Comparison of ENCODE assay signal across 13 mouse cellular contexts in the genomic region with DNA sequence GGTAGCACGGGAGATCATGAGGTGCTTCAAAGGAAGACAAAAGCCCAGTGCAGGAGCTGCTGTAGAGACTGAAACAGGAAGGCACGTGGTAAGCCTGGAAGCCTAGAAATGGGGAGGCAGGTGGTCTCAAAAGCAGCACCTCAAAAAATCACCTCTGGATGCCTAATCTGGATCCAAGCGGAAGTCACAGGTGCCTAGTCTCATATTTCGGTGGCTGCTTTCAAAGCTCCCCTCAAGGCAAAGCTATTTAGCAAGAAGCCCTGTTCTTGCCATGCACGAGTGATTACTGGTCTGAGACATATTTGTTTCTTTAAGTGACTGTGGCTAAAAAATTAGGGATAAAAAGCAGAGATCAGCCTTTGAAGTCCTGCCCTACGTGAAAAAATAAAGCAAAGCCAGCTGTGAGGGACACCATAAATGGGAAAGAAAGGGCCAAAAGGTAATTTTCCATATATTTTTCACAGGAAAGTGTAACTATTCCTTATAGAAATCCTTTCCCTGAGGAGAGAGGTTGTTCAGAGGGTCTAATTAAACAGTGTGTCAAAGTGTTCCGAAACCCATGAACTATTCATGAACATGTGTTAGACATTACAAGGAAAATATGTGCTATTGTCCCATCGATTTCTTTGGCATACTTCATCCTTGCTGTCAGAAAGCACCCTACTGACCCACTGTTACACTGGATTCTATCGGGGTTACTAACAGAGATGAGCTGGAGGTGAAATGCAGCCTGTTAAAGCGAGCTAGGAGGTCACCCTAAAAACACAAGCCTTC.
DNase-seq lines count a peak whose midpoint lies in the region; ATAC-seq and TF ChIP-seq lines count a peak whose summit lies in the region.
"Had no signal": no experiment of that assay in that cellular context is flagged by ENCODE, and none has a peak within 500 bp of the region (broad histone marks: within the 10 kb centered on the region; RNA-seq: fewer than 3 reads in every experiment).

No protein-coding gene starts in this region.

- H3K27ac ChIP-seq in heart, embryonic 11.5 days (ENCODE audit: low read depth, low read length), result peak overlapping the region; percentile 42; the same call in 1 of the 2 replicates
- H3K27ac ChIP-seq in neural tube, embryonic 13.5 days (replicated peaks), result peak overlapping the region; percentile 18
- no peak overlapping the region for H3K27ac ChIP-seq in neural tube, embryonic 15.5 days (replicated peaks)
- peak overlapping the region; percentile 75 for H3K27ac ChIP-seq in heart, postnatal 0 days (ENCODE audit: low read depth)
- no peak overlapping the region for H3K27ac ChIP-seq in midbrain, embryonic 16.5 days (ENCODE audit: low read length)
- H3K27ac ChIP-seq: embryonic facial prominence, embryonic 15.5 days; lung, embryonic 15.5 days had no signal

- H3K27me3 ChIP-seq in heart, embryonic 11.5 days (ENCODE audit: control insufficient read depth, insufficient read depth, low read length), result no peaks in the 10 kb centered on the region
- H3K27me3 ChIP-seq in neural tube, embryonic 13.5 days, result no peaks in the 10 kb centered on the region
- H3K27me3 ChIP-seq in neural tube, embryonic 15.5 days (replicated peaks), result no peaks in the 10 kb centered on the region
- H3K27me3 ChIP-seq in heart, postnatal 0 days (ENCODE audit: control insufficient read depth, insufficient read depth, low read length), result no peaks in the 10 kb centered on the region
- H3K27me3 ChIP-seq in midbrain, embryonic 16.5 days (ENCODE audit: control insufficient read depth, insufficient read depth, low read depth, low read length), result no peaks in the 10 kb centered on the region
- H3K27me3 ChIP-seq: embryonic facial prominence, embryonic 15.5 days; lung, embryonic 15.5 days; megakaryocyte, embryonic 14.5 days had no signal

- ATAC-seq in heart, embryonic 11.5 days (replicated peaks; ENCODE audit: insufficient number of reproducible peaks, low FRiP score, low TSS enrichment), result peak; percentile 52; the same call in 1 of the 2 replicates
- peak; percentile 47; the same call in 1 of the 2 replicates for ATAC-seq in neural tube, embryonic 13.5 days (ENCODE audit: low read depth)
- no peak for ATAC-seq in neural tube, embryonic 15.5 days (ENCODE audit: low FRiP score)
- ATAC-seq in heart, postnatal 0 days (ENCODE audit: insufficient read depth, low read depth), result peak; percentile 52
- ATAC-seq in midbrain, embryonic 16.5 days, result no peak; the same call in 1 of the 2 replicates

- H3K9ac ChIP-seq in heart, embryonic 11.5 days (ENCODE audit: low read depth, low read length), result no peak overlapping the region
- no peak overlapping the region for H3K9ac ChIP-seq in neural tube, embryonic 13.5 days
- no peak overlapping the region for H3K9ac ChIP-seq in neural tube, embryonic 15.5 days (replicated peaks)
- no peak overlapping the region for H3K9ac ChIP-seq in heart, postnatal 0 days (replicated peaks; ENCODE audit: low read depth, low read length)
- H3K9ac ChIP-seq in midbrain, embryonic 16.5 days (ENCODE audit: low read depth, low read length), result 0 out of 2 replicates have a peak overlapping the region, but pooled peaks have one; percentile 4
- H3K9ac ChIP-seq: embryonic facial prominence, embryonic 15.5 days; lung, embryonic 15.5 days had no signal

- no peaks in the 10 kb centered on the region for H3K36me3 ChIP-seq in heart, embryonic 11.5 days (ENCODE audit: control insufficient read depth, insufficient read depth, low read length)
- no peaks in the 10 kb centered on the region for H3K36me3 ChIP-seq in neural tube, embryonic 13.5 days
- no peaks in the 10 kb centered on the region for H3K36me3 ChIP-seq in neural tube, embryonic 15.5 days
- H3K36me3 ChIP-seq in heart, postnatal 0 days (replicated peaks; ENCODE audit: control insufficient read depth, insufficient read depth, low read length), result no peaks in the 10 kb centered on the region
- no peaks in the 10 kb centered on the region for H3K36me3 ChIP-seq in midbrain, embryonic 16.5 days (ENCODE audit: control insufficient read depth, insufficient read depth, low read length)
- H3K36me3 ChIP-seq: embryonic facial prominence, embryonic 15.5 days; lung, embryonic 15.5 days had no signal

- peak overlapping the region; percentile 20 for H3K4me2 ChIP-seq in heart, embryonic 11.5 days
- H3K4me2 ChIP-seq in neural tube, embryonic 13.5 days, result no peak overlapping the region
- no peak overlapping the region for H3K4me2 ChIP-seq in neural tube, embryonic 15.5 days
- H3K4me2 ChIP-seq in heart, postnatal 0 days (ENCODE audit: low read depth, low read length), result peak overlapping the region; percentile 21
- no peak overlapping the region for H3K4me2 ChIP-seq in midbrain, embryonic 16.5 days (ENCODE audit: low read length)
- H3K4me2 ChIP-seq: embryonic facial prominence, embryonic 15.5 days; lung, embryonic 15.5 days had no signal

- no peak for TF ChIP-seq EP300 in heart, postnatal 0 days (IDR thresholded peaks at IDR 0.05; ENCODE audit: low read depth)

- H3K9me3 ChIP-seq in heart, embryonic 11.5 days (replicated peaks; ENCODE audit: control insufficient read depth, low read length), result no peaks in the 10 kb centered on the region
- H3K9me3 ChIP-seq in neural tube, embryonic 13.5 days, result no peaks in the 10 kb centered on the region
- no peaks in the 10 kb centered on the region for H3K9me3 ChIP-seq in neural tube, embryonic 15.5 days (replicated peaks)
- no peaks in the 10 kb centered on the region for H3K9me3 ChIP-seq in heart, postnatal 0 days (replicated peaks; ENCODE audit: control insufficient read depth, low read length)
- H3K9me3 ChIP-seq in midbrain, embryonic 16.5 days (replicated peaks; ENCODE audit: control insufficient read depth, low read length, poor library complexity, severe bottlenecking), result no peaks in the 10 kb centered on the region
- H3K9me3 ChIP-seq: embryonic facial prominence, embryonic 15.5 days; lung, embryonic 15.5 days had no signal

- H3K4me1 ChIP-seq in heart, embryonic 11.5 days (ENCODE audit: control insufficient read depth, insufficient read depth, low read length), result peaks cover 20% of the 10 kb centered on the region
- H3K4me1 ChIP-seq in neural tube, embryonic 13.5 days (replicated peaks), result peaks cover 37% of the 10 kb centered on the region
- H3K4me1 ChIP-seq in neural tube, embryonic 15.5 days, result peaks cover 14% of the 10 kb centered on the region
- peaks cover 9% of the 10 kb centered on the region for H3K4me1 ChIP-seq in heart, postnatal 0 days (ENCODE audit: control insufficient read depth, insufficient read depth)
- H3K4me1 ChIP-seq in midbrain, embryonic 16.5 days (ENCODE audit: control insufficient read depth, insufficient read depth, low read length), result peaks cover 17% of the 10 kb centered on the region
- H3K4me1 ChIP-seq: lung, embryonic 15.5 days; megakaryocyte, embryonic 14.5 days had no signal

- 37% methylated on average over 10 of the region's 10 CpGs for whole genome bisulfite sequencing in heart, embryonic 11.5 days (ENCODE audit: insufficient replicate concordance)
- WGBS in neural tube, embryonic 13.5 days, result 43% methylated on average over 10 of the region's 10 CpGs
- 42% methylated on average over 10 of the region's 10 CpGs for WGBS in neural tube, embryonic 15.5 days
- 41% methylated on average over 10 of the region's 10 CpGs for WGBS in heart, postnatal 0 days
- 35% methylated on average over 10 of the region's 10 CpGs for WGBS in midbrain, embryonic 16.5 days

- no peak for DNase-seq in heart, adult 11 months
- DNase-seq in heart, postnatal 0 days (ENCODE audit: low spot score), result no peak
- DNase-seq in Muller cell, postnatal 12 days (ENCODE audit: inconsistent ontology term), result no peak
- no peak for DNase-seq in left cerebral cortex, adult 18-20 months (ENCODE audit: low spot score in 2 of 2)
- DNase-seq: cerebellum, adult 2 months; right cerebral cortex, adult 18-20 months had no signal

- no peak for TF ChIP-seq CTCF in heart, postnatal 0 days (IDR thresholded peaks at IDR 0.05; ENCODE audit: low read depth)

- H3K4me3 ChIP-seq in heart, embryonic 11.5 days (ENCODE audit: low read depth, low read length), result no peak overlapping the region
- H3K4me3 ChIP-seq in neural tube, embryonic 13.5 days, result no peak overlapping the region
- H3K4me3 ChIP-seq in neural tube, embryonic 15.5 days (replicated peaks), result no peak overlapping the region
- no peak overlapping the region for H3K4me3 ChIP-seq in heart, postnatal 0 days (ENCODE audit: low read depth, low read length)
- no peak overlapping the region for H3K4me3 ChIP-seq in midbrain, embryonic 16.5 days (ENCODE audit: low read depth, low read length)
- H3K4me3 ChIP-seq: embryonic facial prominence, embryonic 15.5 days; lung, embryonic 15.5 days; megakaryocyte, embryonic 14.5 days had no signal

Comparison
In these comparisons a context has a peak if more than half of its experiments do, and no peak if none do; other contexts are left out.
1. ATAC-seq: peak in heart, embryonic 11.5 days (single experiment), neural tube, embryonic 13.5 days (single experiment) and heart, postnatal 0 days (single experiment); none in neural tube, embryonic 15.5 days (single experiment) and midbrain, embryonic 16.5 days (single experiment).
2. H3K27ac ChIP-seq: peak in heart, embryonic 11.5 days (single experiment), neural tube, embryonic 13.5 days (single experiment) and heart, postnatal 0 days (single experiment); none in neural tube, embryonic 15.5 days (single experiment) and midbrain, embryonic 16.5 days (single experiment).
3. H3K4me2 ChIP-seq: peak in heart, embryonic 11.5 days (single experiment) and heart, postnatal 0 days (single experiment); none in neural tube, embryonic 13.5 days (single experiment), neural tube, embryonic 15.5 days (single experiment) and midbrain, embryonic 16.5 days (single experiment).